Mouse (Mus musculus): Measurements from ENCODE around the gene Oprm1.

DNA sequence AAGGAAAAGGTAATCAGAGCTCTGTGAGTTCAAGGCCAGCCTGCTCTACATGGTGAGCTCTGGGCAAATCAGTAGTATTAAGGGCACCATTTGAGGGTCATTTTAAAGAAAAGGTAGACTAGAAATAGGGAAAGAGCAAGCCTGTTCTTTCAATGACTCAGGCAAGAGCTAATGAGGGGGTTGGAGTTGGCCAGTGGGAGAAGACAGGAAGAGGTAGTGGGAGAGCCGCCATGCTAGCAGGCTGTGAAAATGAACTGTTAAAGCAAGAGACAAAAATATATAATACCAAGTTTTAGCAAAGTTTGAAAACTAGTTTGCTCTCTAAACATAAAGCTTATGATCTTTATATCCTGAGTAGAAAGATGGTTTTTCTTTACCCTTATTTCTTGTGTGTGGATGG is 172.1 kb downstream of the Oprm1 start:
- TF ChIP-seq CTCF (IDR thresholded peaks at IDR 0.05; ENCODE audit: low read depth, low read length) (no peak), TAL1 (conservative IDR thresholded peaks at IDR 0.05; ENCODE audit: low read depth, low read length) (no peak), GATA2 (IDR thresholded peaks at IDR 0.05; ENCODE audit: borderline replicate concordance, low read depth, low read length) (no peak), POLR2AphosphoS5 (IDR thresholded peaks at IDR 0.05; ENCODE audit: insufficient replicate concordance, low read depth, low read length) (no peak)

Data from G1E (cell line).